Mouse (Mus musculus) CH12.LX (cell line): ENCODE results near the gene Serp2. TPM values are rescaled to one million over a fixed set of nuclear protein-coding genes. Genes with fewer than 3 reads are reported as not detected.

ENCODE experiments used
- DNase-seq: peaks from one replicate; pipeline ENCODE4 v3.0.0-alpha.2; 2013; ENCODE audit errors: extremely low read depth
- H3K27ac ChIP-seq: 2 replicates; pipeline ENCODE4 v1.5.1; 2012; ENCODE audit warnings: low read depth, mild to moderate bottlenecking, control low read depth, moderate library complexity; ENCODE audit not compliant: insufficient read depth
- H3K27me3 ChIP-seq: replicated peaks from 2 replicates; pipeline ENCODE3; 2012; ENCODE audit warnings: inconsistent platforms
- H3K36me3 ChIP-seq, 2 experiments: replicated peaks in 1 of 2; 2 replicates each; pipeline versions ENCODE3 to v1.6.1; 2012; ENCODE audit warnings: inconsistent platforms in 1 of 2, low read length in 1 of 2, mild to moderate bottlenecking in 1 of 2, mixed read lengths in 1 of 2, moderate library complexity in 1 of 2; ENCODE audit not compliant: control insufficient read depth in 1 of 2, insufficient read depth in 1 of 2
- H3K4me1 ChIP-seq, 2 experiments: 2 replicates each; pipeline ENCODE4 v1.6.1; 2012; ENCODE audit warnings: inconsistent platforms in 1 of 2, moderate library complexity in 1 of 2; ENCODE audit not compliant: insufficient read depth in 2 of 2, control insufficient read depth in 1 of 2
- H3K4me2 ChIP-seq: 2 replicates; pipeline ENCODE4 v1.6.1; 2012; ENCODE audit warnings: low read depth, mild to moderate bottlenecking, control low read depth; ENCODE audit not compliant: poor library complexity, insufficient read depth, severe bottlenecking
- H3K4me3 ChIP-seq, 3 experiments: fragments of 150-350 bp in 1 of 3; sonication (generic) in 1 of 3; replicated peaks in 1 of 3; 2 replicates each; pipeline versions ENCODE3 to v1.5.1; 2011 to 2012; ENCODE audit warnings: low read depth in 2 of 3, low read length in 2 of 3, mild to moderate bottlenecking in 2 of 3, moderate library complexity in 2 of 3, control low read depth in 1 of 3, improper control_type of control experiment in 1 of 3, inconsistent platforms in 1 of 3, mixed read lengths in 1 of 3; ENCODE audit not compliant: poor library complexity in 1 of 3
- H3K79me2 ChIP-seq: replicated peaks from 2 replicates; pipeline ENCODE4 v1.6.1; 2012; ENCODE audit warnings: mild to moderate bottlenecking, moderate library complexity; ENCODE audit not compliant: control insufficient read depth, poor library complexity, insufficient read depth, severe bottlenecking; ENCODE audit errors: extremely low read depth
- H3K9ac ChIP-seq: 2 replicates; pipeline ENCODE4 v1.6.1; 2012; ENCODE audit warnings: low read depth, mild to moderate bottlenecking, control low read depth, moderate library complexity; ENCODE audit not compliant: insufficient read depth
- H3K9me3 ChIP-seq: replicated peaks from 2 replicates; pipeline ENCODE3; 2012; ENCODE audit warnings: low read length, inconsistent platforms, mixed read lengths
- BHLHE40 ChIP-seq: IDR thresholded peaks from 2 replicates; pipeline ENCODE4 v1.6.1; 2011; ENCODE audit warnings: mild to moderate bottlenecking, low read depth, low read length, improper control_type of control experiment
- CTCF ChIP-seq, 2 experiments: IDR thresholded peaks in 1 of 2; conservative IDR thresholded peaks in 1 of 2; 2 replicates each; pipeline ENCODE4 v1.5.1; 2011 to 2012; ENCODE audit warnings: low read depth in 2 of 2, low read length in 2 of 2, improper control_type of control experiment in 1 of 2, inconsistent platforms in 1 of 2, mild to moderate bottlenecking in 1 of 2, moderate library complexity in 1 of 2
- E2F4 ChIP-seq: IDR thresholded peaks from 2 replicates; pipeline ENCODE4 v1.6.1; 2011; ENCODE audit warnings: low read depth, low read length, improper control_type of control experiment; ENCODE audit not compliant: insufficient replicate concordance
- ELF1 ChIP-seq: IDR thresholded peaks from 2 replicates; pipeline ENCODE4 v1.6.1; 2014; ENCODE audit warnings: low read depth, mild to moderate bottlenecking, inconsistent platforms, low read length, improper control_type of control experiment
- ETS1 ChIP-seq: conservative IDR thresholded peaks from 2 replicates; pipeline ENCODE4 v1.6.1; 2012; ENCODE audit warnings: low read depth, mild to moderate bottlenecking, inconsistent platforms, low read length, improper control_type of control experiment, moderate library complexity
- GABPA ChIP-seq: IDR thresholded peaks from 2 replicates; pipeline ENCODE4 v1.6.1; 2012; ENCODE audit warnings: low read depth, low read length, improper control_type of control experiment, inconsistent platforms; ENCODE audit not compliant: insufficient replicate concordance
- HCFC1 ChIP-seq: IDR thresholded peaks from 2 replicates; pipeline ENCODE4 v1.6.1; 2012; ENCODE audit warnings: low read depth, mild to moderate bottlenecking, inconsistent platforms, low read length, improper control_type of control experiment
- IRF4 ChIP-seq: IDR thresholded peaks from 2 replicates; pipeline ENCODE4 v1.6.1; 2014; ENCODE audit warnings: low read depth, mild to moderate bottlenecking, inconsistent platforms, low read length, improper control_type of control experiment
- JUN ChIP-seq: IDR thresholded peaks from 2 replicates; pipeline ENCODE4 v1.6.1; 2011; ENCODE audit warnings: low read depth, mild to moderate bottlenecking, low read length, improper control_type of control experiment, moderate library complexity; ENCODE audit not compliant: insufficient read depth
- JUND ChIP-seq: conservative IDR thresholded peaks from 2 replicates; pipeline ENCODE4 v1.6.1; 2011; ENCODE audit warnings: low read depth, low read length, improper control_type of control experiment
- KAT2A ChIP-seq: IDR thresholded peaks from 2 replicates; pipeline ENCODE4 v1.6.1; 2012; ENCODE audit warnings: low read length, improper control_type of control experiment, inconsistent platforms; ENCODE audit not compliant: insufficient replicate concordance
- MAX ChIP-seq: IDR thresholded peaks from 2 replicates; pipeline ENCODE4 v1.6.1; 2011; ENCODE audit warnings: low read length, improper control_type of control experiment
- MEF2A ChIP-seq: IDR thresholded peaks from 2 replicates; pipeline ENCODE4 v1.6.1; 2014; ENCODE audit warnings: low read depth, mild to moderate bottlenecking, inconsistent platforms, low read length, improper control_type of control experiment, borderline replicate concordance
- MXI1 ChIP-seq: IDR thresholded peaks from 2 replicates; pipeline ENCODE4 v1.6.1; 2011; ENCODE audit warnings: mild to moderate bottlenecking, low read depth, low read length, improper control_type of control experiment
- MYC ChIP-seq: IDR thresholded peaks from 2 replicates; pipeline ENCODE4 v1.6.1; 2011; ENCODE audit warnings: low read depth, mild to moderate bottlenecking, improper control_type of control experiment, low read length
- NRF1 ChIP-seq: IDR thresholded peaks from 2 replicates; pipeline ENCODE4 v1.6.1; 2014; ENCODE audit warnings: low read depth, mild to moderate bottlenecking, inconsistent platforms, low read length, improper control_type of control experiment, moderate library complexity
- POLR2A ChIP-seq: IDR thresholded peaks from 2 replicates; pipeline ENCODE4 v1.6.1; 2011; ENCODE audit warnings: low read depth, mild to moderate bottlenecking, improper control_type of control experiment, low read length
- RAD21 ChIP-seq: IDR thresholded peaks from 2 replicates; pipeline ENCODE4 v1.6.1; 2011; ENCODE audit warnings: low read depth, mild to moderate bottlenecking, low read length, improper control_type of control experiment, moderate library complexity
- TCF12 ChIP-seq: IDR thresholded peaks from 2 replicates; pipeline ENCODE4 v1.6.1; 2014; ENCODE audit warnings: low read depth, mild to moderate bottlenecking, inconsistent platforms, low read length, improper control_type of control experiment
- USF2 ChIP-seq: conservative IDR thresholded peaks from 2 replicates; pipeline ENCODE4 v1.6.1; 2011; ENCODE audit warnings: low read depth, low read length, improper control_type of control experiment
- ZKSCAN1 ChIP-seq: IDR thresholded peaks from 2 replicates; pipeline ENCODE4 v1.6.1; 2012; ENCODE audit warnings: low read depth, inconsistent platforms, low read length, improper control_type of control experiment, borderline replicate concordance
- ZMIZ1 ChIP-seq: IDR thresholded peaks from 2 replicates; pipeline ENCODE4 v1.6.1; 2012; ENCODE audit warnings: low read depth, mild to moderate bottlenecking, inconsistent platforms, low read length, improper control_type of control experiment
- ZNF384 ChIP-seq: IDR thresholded peaks from 2 replicates; pipeline ENCODE4 v1.6.1; 2012; ENCODE audit warnings: low read depth, low read length, improper control_type of control experiment, inconsistent platforms
- dilution Hi-C: fragments of 300-500 bp; cut with MboI; formaldehyde crosslinking; loops from 2 replicates; pipeline ENCODE4 v1.14.3; 2020; ENCODE audit warnings: low sequenced_read_pairs; ENCODE audit not compliant: extremely low pct_unique_long_range_greater_than_20kb, extremely low pct_ligation_motif_present
- in situ Hi-C: fragments of 300-500 bp; cut with MboI; formaldehyde crosslinking; loops from 3 replicates; pipeline ENCODE4 v1.14.3; 2019; ENCODE audit warnings: low sequenced_read_pairs, low pct_ligation_motif_present, low pct_unique_long_range_greater_than_20kb, mixed read lengths
- polyA plus RNA-seq: library from polyadenylated mRNA; unstranded; fragments of >175 nt; gene quantifications from 2 replicates; pipeline ENCODE4 v1.2.1, GENCODE M21; 2012; ENCODE audit warnings: low read depth; ENCODE audit not compliant: insufficient read length
- total RNA-seq, 2 experiments: library from RNA; depleted of rRNA; stranded (reverse); fragments of 300-350 nt in 1 of 2; fragments of >200 nt in 1 of 2; gene quantifications; 2 replicates each; pipeline ENCODE4 v1.2.3; 2012 to 2014

The Serp2 gene
- total and polyA plus RNA-seq, 3 experiments, result not detected

- dilution Hi-C loops, result no loop called here
- H3K27me3 ChIP-seq, result peaks cover 6% of the 10 kb centered on the region
- H3K9ac ChIP-seq, result no peak overlapping the region
- TF ChIP-seq ELF1, result no peak
- no peak for TF ChIP-seq ZNF384
- TF ChIP-seq E2F4, result no peak
- no peak for TF ChIP-seq ZKSCAN1
- TF ChIP-seq MAX, result no peak
- no peak for TF ChIP-seq CTCF (conservative IDR thresholded peaks at IDR 0.05 in 1 of 2, IDR thresholded peaks at IDR 0.05 in 1 of 2; ENCODE audit: low read depth in 2 of 2, low read length in 2 of 2)
- TF ChIP-seq, all 38 proteins: peak for 0
- Histone ChIP-seq H3K4me3 (no peak overlapping the region), H3K79me2 (no peaks in the 10 kb centered on the region), H3K36me3 (no peaks in the 10 kb centered on the region), H3K9me3 (no peaks in the 10 kb centered on the region), H3K4me2 (no peak overlapping the region), H3K27ac (no peak overlapping the region), H3K4me1 (peaks cover 0 to 9% of the 10 kb centered on the region in 2 experiments; a peak in 2 of 4 replicates)
- in situ Hi-C loops, result loop anchor here (10.0 kb wide), 2 partner anchors 367 to 497 kb away; no protein-coding TSS in a partner anchor
- no peak for DNase-seq
Observed at GRCm38 (mm10) chr14:76507804-76508500, 48.7 kb downstream of the Serp2 start.

GRCm38 (mm10) chr14:76507357-76507756 lies 49.3 kb downstream of the Serp2 start:
- Histone ChIP-seq H3K4me1 (peaks cover 0 to 9% of the 10 kb centered on the region in 2 experiments; a peak in 2 of 4 replicates), H3K36me3 (no peaks in the 10 kb centered on the region), H3K9ac (no peak overlapping the region), H3K27me3 (peaks cover 6% of the 10 kb centered on the region), H3K79me2 (no peaks in the 10 kb centered on the region), H3K9me3 (no peaks in the 10 kb centered on the region), H3K27ac (no peak overlapping the region), H3K4me3 (no peak overlapping the region), H3K4me2 (no peak overlapping the region)
- TF ChIP-seq BHLHE40, result no peak
- TF ChIP-seq E2F4, result no peak
- no peak for TF ChIP-seq MYC
- TF ChIP-seq GABPA, result no peak
- no peak for TF ChIP-seq MEF2A
- TF ChIP-seq IRF4, result no peak
- no peak for TF ChIP-seq TCF12
- no peak for TF ChIP-seq MXI1
- no peak for TF ChIP-seq JUND
- no peak for TF ChIP-seq NRF1
- no peak for TF ChIP-seq JUN
- no peak for TF ChIP-seq MAX
- TF ChIP-seq ZMIZ1, result no peak
- TF ChIP-seq RAD21, result no peak
- TF ChIP-seq USF2, result no peak
- no peak for TF ChIP-seq POLR2A
- TF ChIP-seq ETS1, result no peak
- TF ChIP-seq HCFC1, result no peak
- TF ChIP-seq KAT2A, result no peak
- DNase-seq, result no peak
- in situ Hi-C loops (loop anchor here (10.0 kb wide), 2 partner anchors 367 to 497 kb away; no protein-coding TSS in a partner anchor), dilution Hi-C loops (no loop called here)
